Mouse (Mus musculus): Measurements from ENCODE around the gene Gm20865.
"Not testable (repeated sequence)": the region's sequence is repeated elsewhere in the genome, so short reads cannot be mapped to it uniquely, and the experiment has no call there.

Gm20865 gene

DNA sequence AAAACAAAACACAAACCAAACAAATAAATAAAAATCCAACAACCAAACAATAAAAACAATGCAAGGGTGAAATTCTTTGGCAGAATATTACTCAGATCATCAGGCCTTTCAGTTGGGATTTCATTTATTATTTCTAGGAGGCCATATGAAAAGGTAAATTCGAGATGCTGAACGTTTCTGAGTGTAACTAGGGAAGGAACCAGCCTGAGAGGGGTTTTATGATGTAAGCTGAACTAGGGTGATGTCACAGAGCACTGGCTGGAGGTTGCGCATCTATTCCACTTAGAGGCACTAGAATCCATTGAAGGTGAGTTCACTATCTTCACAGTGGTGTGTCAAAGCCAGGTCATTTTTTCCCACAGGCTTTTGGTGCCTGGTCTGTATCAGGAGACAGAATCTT is at the start of gene Gm20865:
Gm20865 (plus strand) TSS at position 301 of the 400 bp plus-strand sequence.
- not testable (repeated sequence) for DNase-seq (ENCODE audit: low read depth)

Data from naive thymus-derived CD4-positive, alpha-beta T cell, adult 2 months (primary cell).